Mouse (Mus musculus) central nervous system, embryonic 11.5 days (tissue): Measurements from ENCODE around the gene Dnajc1. TPM values are rescaled to one million over a fixed set of nuclear protein-coding genes. Genes with fewer than 3 reads are reported as not detected.

Experiments
- polyA plus RNA-seq: library from polyadenylated mRNA; depleted of rRNA; stranded (reverse); fragments of >200 nt; gene quantifications from 2 replicates; pipeline ENCODE4 v1.2.3, GENCODE M21; 2012; rRNA removed

The Dnajc1 gene
- 18.2 and 28.1 TPM in 2 replicates for polyA plus RNA-seq

DNA sequence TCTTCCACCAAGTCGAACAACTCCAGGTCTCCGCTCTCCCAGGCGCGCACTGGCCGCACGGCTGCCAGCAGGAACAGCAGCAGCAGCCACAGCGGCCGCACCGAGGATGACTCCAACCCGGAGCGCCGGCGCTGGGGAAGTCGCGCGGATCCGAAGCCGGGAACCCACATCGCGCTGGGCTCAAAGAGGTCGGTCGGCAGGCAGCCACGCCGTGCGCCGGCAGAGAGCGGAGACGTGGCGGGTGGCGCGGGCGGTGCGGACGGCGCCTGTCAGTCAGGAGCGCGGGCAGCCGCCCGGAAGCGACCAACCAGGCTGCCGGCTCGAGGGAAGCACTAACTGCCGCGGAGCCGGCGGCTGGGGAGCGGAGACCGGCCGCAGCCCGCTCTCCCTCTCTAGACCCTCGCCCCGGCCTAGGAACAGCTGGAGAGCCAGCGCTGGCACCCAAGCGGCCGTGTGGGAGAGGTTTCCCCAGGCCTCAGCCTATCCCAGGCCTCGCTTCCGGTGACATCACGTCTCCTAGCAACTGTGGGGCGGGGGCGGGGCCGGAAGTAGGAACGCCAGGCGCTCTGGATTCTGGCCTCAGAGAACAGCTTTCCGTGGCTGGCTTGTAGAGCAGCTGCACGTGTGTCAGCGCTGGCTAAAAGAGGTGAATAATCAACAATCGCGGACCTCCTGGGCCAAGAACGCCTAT, at the start of gene Dnajc1:
Dnajc1 (minus strand) TSS at position 500 of the 691 bp plus-strand sequence.

